Mouse (Mus musculus) neural tube, embryonic 12.5 days (tissue): ENCODE measurements around the gene Parp16. TPM values are rescaled to one million over a fixed set of nuclear protein-coding genes. Genes with fewer than 3 reads are reported as not detected.
A peak's percentile ranks its signal among the peaks of the same experiment; 100 is the strongest.

ENCODE experiments used
- ATAC-seq: fragments of 200-750 bp; cut with Nextera tagmentation; 2 replicates; pipeline ENCODE4 v1.8.0; 2017; ENCODE audit warnings: low read depth, mild to moderate bottlenecking, moderate TSS enrichment, moderate library complexity; ENCODE audit not compliant: low FRiP score
- H3K27ac ChIP-seq: fragments of 300-500 bp; sonication (generic); 2 replicates; pipeline ENCODE4 v1.5.1; 2016
- H3K27me3 ChIP-seq: fragments of 300-500 bp; sonication (generic); replicated peaks from 2 replicates; pipeline ENCODE4 v1.6.1; 2016; ENCODE audit warnings: mild to moderate bottlenecking
- H3K36me3 ChIP-seq: fragments of 300-500 bp; sonication (generic); 2 replicates; pipeline ENCODE4 v1.6.1; 2016; ENCODE audit warnings: mild to moderate bottlenecking
- H3K4me1 ChIP-seq: fragments of 300-500 bp; sonication (generic); 2 replicates; pipeline ENCODE4 v1.6.1; 2016
- H3K4me2 ChIP-seq: fragments of 300-500 bp; sonication (generic); replicated peaks from 2 replicates; pipeline ENCODE4 v1.6.1; 2016; ENCODE audit warnings: mild to moderate bottlenecking
- H3K4me3 ChIP-seq: fragments of 300-500 bp; sonication (generic); 2 replicates; pipeline ENCODE4 v1.5.1; 2016
- H3K9ac ChIP-seq: fragments of 300-500 bp; sonication (generic); 2 replicates; pipeline ENCODE4 v1.6.1; 2016; ENCODE audit warnings: mild to moderate bottlenecking
- H3K9me3 ChIP-seq: fragments of 300-500 bp; sonication (generic); 2 replicates; pipeline ENCODE4 v1.6.1; 2016; ENCODE audit warnings: mild to moderate bottlenecking
- WGBS: fragments of 180-500 bp; shearing (Covaris S2); methylation state at CpG from one replicate; pipeline ENCODE4 v1.1.7; 2016; 5-methylcytosine and 5-hydroxymethylcytosine counted together
- polyA plus RNA-seq: library from polyadenylated mRNA; unstranded; fragments of >200 nt; fragmentation: Nextera tagmentation; extraction: Ambion mirVana; gene quantifications from 2 replicates; pipeline ENCODE4 v1.2.1, GENCODE M21; 2016

The Parp16 gene
- polyA plus RNA-seq, 1 experiment from 2014 or later: 5.7 TPM

DNA sequence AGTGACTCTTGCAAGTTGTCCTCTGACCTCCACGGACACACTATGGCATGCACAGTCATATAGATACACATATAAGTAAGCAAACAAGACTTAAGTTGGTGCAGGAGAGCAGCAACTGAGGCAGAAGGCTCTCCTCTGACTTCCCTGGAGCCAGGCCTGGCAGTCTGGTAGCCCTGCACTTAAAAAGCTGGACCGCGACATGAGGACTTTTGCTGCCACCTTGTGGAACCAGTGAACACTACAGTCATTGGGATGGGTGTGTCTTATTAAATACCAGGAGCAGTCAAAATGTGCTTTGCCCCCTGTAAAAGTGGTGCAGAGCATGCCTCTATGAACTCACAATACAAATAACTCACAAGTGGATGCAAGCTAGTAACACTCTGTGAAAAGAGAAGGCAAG is 6.6 kb upstream of the Parp16 start:
- Histone ChIP-seq H3K27me3 (no peaks in the 10 kb centered on the region), H3K9ac (no peak overlapping the region), H3K9me3 (no peaks in the 10 kb centered on the region), H3K4me2 (no peak overlapping the region), H3K36me3 (peaks cover 25% of the 10 kb centered on the region), H3K4me3 (no peak overlapping the region), H3K4me1 (peaks cover 22% of the 10 kb centered on the region), H3K27ac (no peak overlapping the region)
- ATAC-seq: peak; percentile 57; the same call in 1 of the 2 replicates
- 1% methylated on average over 3 of the region's 3 CpGs for WGBS

DNA sequence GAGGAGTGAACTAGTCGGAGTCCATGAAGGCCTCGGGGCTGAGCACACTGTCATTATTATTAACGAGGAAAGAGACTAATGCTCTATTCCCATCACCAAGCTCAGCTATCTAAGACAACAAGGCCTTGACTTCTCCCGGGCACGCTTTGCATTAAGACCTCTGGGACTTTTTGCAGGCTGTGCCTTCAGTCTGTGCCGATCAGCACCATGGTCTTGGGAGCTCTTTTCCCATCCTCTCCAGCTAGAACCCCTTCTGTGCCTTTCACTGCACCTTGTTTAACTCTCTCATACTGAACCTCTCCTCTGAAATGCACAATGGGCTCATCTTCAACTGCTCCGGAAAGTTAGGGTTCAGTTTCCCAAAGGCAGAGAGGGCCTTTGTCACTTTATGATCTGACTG is 4.8 kb upstream of the Parp16 start:
- Histone ChIP-seq H3K27me3 (no peaks in the 10 kb centered on the region), H3K9me3 (no peaks in the 10 kb centered on the region), H3K27ac (no peak overlapping the region), H3K4me2 (no peak overlapping the region), H3K36me3 (peaks cover 9% of the 10 kb centered on the region), H3K9ac (no peak overlapping the region), H3K4me3 (no peak overlapping the region), H3K4me1 (peaks cover 22% of the 10 kb centered on the region)
- no peak for ATAC-seq
- 44% methylated on average over 7 of the region's 7 CpGs for WGBS

DNA sequence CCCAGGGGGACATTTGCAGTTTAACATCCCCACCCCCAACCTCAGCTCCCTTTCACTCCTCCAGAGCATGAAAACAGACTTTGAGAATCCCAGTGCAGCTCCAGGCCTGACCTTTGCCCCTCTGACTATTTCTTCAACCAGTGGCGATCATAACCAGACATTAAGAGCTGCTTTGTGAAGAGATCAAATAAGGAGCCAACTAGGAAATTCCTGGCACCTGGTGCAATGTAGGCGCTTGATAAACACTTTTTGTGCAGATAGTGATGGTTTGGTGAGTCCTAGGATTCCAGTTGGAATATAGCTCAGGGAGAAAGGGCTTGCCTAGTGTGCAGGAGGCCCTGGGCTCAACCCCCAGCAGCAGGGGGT is 3.8 kb upstream of the Parp16 start:
- H3K9me3 ChIP-seq: no peaks in the 10 kb centered on the region
- no peak overlapping the region for H3K4me3 ChIP-seq
- no peak for ATAC-seq
- 16% methylated on average over 2 of the region's 2 CpGs for WGBS
- no peak overlapping the region for H3K9ac ChIP-seq
- H3K4me1 ChIP-seq: peaks cover 22% of the 10 kb centered on the region
- peak overlapping the region; percentile 15; the same call in 1 of the 2 replicates for H3K4me2 ChIP-seq
- no peak overlapping the region for H3K27ac ChIP-seq
- H3K27me3 ChIP-seq: no peaks in the 10 kb centered on the region
- no peaks in the 10 kb centered on the region for H3K36me3 ChIP-seq

DNA sequence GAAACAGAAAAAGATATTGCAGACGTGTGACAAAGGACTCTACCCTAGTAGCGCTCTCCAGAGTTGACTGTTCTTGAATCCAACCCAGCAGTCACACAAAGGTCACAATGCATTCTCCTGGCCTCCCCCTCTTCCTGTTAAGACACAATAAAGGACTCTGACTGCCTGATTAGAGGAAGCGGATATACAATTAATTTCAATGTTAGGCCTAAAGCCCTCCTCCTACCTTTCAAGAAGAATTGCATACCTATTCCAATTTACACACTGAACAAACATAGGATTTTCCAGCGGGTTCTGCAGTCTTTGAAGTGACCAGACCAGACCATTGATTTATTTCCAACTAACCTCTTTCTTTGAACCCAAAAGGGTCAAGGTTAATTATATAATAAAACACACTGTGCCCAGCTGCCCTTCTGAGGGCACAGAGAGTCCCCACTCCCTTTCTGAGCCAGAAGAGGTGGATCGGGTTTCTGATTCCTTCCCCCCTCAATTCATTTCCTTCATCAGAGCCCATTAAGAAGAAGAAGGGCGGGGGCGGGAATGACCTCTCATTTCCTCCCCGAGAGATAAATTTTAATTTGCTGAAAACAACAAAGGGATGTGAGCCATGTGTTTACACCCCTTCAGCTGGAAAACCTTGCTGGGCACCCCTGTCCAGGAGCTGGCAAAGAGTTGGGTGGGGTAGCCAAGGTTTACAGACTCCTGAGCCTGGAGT is 3.2 kb upstream of the Parp16 start:
- WGBS: 8% methylated on average over 8 of the region's 8 CpGs
- H3K9ac ChIP-seq: no peak overlapping the region
- no peak overlapping the region for H3K27ac ChIP-seq
- H3K36me3 ChIP-seq: no peaks in the 10 kb centered on the region
- no peaks in the 10 kb centered on the region for H3K9me3 ChIP-seq
- no peaks in the 10 kb centered on the region for H3K27me3 ChIP-seq
- peak overlapping the region; percentile 15; the same call in 1 of the 2 replicates for H3K4me2 ChIP-seq
- H3K4me3 ChIP-seq: no peak overlapping the region
- peaks cover 22% of the 10 kb centered on the region for H3K4me1 ChIP-seq
- ATAC-seq: no peak

DNA sequence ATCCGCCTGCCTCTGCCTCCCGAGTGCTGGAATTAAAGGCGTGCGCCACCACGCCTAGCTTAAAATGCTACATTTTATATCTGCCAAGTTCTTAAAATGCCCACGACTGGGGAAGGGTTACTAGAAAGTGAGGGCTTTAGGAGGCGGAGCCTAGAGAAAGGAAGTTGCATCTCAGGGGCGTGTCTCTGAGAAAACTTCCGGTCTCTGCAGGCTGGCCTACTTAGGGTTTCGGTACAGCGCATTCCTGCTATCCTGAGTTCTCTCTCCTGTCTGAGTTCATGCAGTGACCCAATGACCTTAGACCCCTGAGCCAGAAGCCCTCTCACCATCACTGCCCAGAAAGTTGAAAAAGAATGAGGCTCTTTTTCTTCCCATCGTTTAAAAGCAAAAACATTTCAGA is 1.9 kb upstream of the Parp16 start:
- H3K4me1 ChIP-seq: peaks cover 22% of the 10 kb centered on the region
- no peak for ATAC-seq
- WGBS: 71% methylated on average over 12 of the region's 12 CpGs
- H3K36me3 ChIP-seq: no peaks in the 10 kb centered on the region
- H3K27me3 ChIP-seq: no peaks in the 10 kb centered on the region
- H3K27ac ChIP-seq: no peak overlapping the region
- H3K9me3 ChIP-seq: no peaks in the 10 kb centered on the region
- H3K4me2 ChIP-seq: no peak overlapping the region
- H3K4me3 ChIP-seq: no peak overlapping the region
- H3K9ac ChIP-seq: no peak overlapping the region

DNA sequence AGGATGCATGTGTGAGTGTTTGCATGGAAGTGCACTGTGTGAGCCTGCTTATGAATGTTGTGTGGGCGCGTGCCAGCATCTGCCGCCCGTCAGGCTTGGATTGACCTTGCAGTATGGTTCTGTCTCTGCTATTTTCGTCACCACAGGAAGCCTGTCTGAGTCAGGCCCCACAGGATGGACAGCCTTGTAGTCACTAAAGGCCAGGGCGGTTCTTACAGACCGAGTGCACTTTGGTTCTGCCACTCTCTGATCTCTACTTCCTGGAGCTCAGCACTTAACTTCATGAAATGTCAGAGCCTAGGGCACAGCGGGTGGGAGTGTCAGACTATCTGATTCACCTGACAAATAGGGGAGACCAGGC is 448 bp downstream of the Parp16 start:
- no peak overlapping the region for H3K9ac ChIP-seq
- no peak for ATAC-seq
- WGBS: 41% methylated on average over 8 of the region's 8 CpGs

DNA sequence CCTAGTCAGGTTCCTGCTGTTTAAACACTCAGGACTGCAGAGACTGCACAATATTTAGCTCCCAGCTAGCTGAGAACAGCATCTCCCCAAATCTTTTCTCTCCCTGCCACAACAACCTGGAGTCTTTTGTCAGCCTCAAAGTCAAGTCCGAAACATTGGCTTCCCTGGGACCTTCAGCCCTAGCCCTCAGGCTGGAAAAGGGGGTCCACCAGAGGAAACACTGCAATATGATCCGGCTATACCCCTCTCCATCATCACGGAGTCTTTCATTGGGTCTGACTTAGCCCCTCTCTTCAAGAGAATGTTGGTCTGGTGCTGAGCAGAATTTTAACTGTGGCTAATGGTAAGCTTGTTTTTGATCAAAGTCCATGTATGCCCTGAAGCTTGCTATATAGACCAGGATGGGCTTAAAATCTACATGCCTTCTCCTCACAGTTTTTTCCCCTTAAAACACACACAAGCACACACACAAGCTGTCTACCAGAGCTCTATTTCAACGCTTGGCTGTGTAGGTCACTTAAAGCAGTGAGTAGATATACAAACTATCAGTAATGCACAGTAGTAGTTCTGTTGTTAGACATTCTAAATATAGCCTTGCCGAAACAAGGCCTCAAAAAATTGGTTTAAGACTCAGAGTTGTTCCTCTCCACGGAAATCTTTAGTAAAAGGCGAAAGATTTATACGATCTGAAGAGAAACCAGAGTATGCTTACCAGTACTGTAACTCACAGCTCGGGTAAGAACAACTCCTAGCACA is 1.0 kb downstream of the Parp16 start:
- Histone ChIP-seq H3K27ac (peak overlapping the region; percentile 54), H3K9me3 (no peaks in the 10 kb centered on the region), H3K4me1 (peaks cover 19% of the 10 kb centered on the region), H3K27me3 (no peaks in the 10 kb centered on the region), H3K36me3 (no peaks in the 10 kb centered on the region), H3K4me2 (peak overlapping the region; percentile 31), H3K9ac (0 out of 2 replicates have a peak overlapping the region, but pooled peaks have one; percentile 23), H3K4me3 (no peak overlapping the region)
- ATAC-seq: peak; percentile 75
- WGBS: 7% methylated on average over 9 of the region's 9 CpGs

More for the DNA sequence above, 448 bp downstream of the Parp16 start:
- H3K36me3 ChIP-seq: no peaks in the 10 kb centered on the region
- H3K27ac ChIP-seq: peak overlapping the region; percentile 54
- H3K27me3 ChIP-seq: no peaks in the 10 kb centered on the region
- H3K4me3 ChIP-seq: no peak overlapping the region
- H3K4me1 ChIP-seq: peaks cover 24% of the 10 kb centered on the region
- H3K4me2 ChIP-seq: no peak overlapping the region
- H3K9me3 ChIP-seq: no peaks in the 10 kb centered on the region

DNA sequence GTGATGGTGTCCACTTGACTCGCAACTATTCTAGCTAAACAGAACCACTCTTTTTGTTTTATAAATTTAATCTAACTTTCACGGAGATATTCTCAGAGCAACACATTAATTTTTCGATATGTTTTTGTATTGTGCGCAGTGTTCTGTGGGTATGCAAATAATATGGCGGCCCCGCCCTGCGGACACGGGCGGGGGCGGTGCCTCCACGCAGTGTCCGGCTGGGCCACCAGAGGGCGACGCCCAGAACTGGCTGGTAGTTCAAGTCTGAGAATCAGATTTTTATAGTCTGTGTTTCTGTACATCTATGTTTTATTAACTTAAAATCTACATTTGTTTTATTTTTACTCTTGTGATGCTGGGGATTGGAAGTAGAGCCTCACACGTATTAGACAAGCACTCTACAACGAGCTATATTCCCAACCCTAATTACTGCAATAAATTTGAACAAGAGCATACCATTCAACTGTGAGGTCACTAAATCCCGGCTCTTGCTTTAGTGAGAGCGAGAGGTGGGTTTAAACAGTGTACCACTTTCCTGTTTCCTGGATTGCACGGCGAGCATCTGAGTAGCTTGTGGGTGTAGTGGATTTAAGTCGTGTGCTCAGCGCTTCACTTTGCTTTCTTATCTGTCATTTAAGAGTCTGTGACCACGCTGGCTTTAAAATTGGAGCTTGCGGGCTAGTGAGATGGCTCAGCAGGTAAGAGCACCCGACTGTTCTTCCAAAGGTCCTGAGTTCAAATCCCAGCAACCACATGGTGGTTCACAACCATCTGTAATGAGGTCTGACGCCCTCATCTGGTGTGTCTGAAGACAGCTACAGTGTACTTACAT is 1.8 kb downstream of the Parp16 start:
- H3K36me3 ChIP-seq: no peaks in the 10 kb centered on the region
- WGBS: 18% methylated on average over 26 of the region's 26 CpGs
- H3K4me1 ChIP-seq: peaks cover 11% of the 10 kb centered on the region
- no peaks in the 10 kb centered on the region for H3K27me3 ChIP-seq
- H3K9me3 ChIP-seq: no peaks in the 10 kb centered on the region
- ATAC-seq: peak; percentile 63; the same call in 1 of the 2 replicates
- H3K27ac ChIP-seq: no peak overlapping the region
- no peak overlapping the region for H3K4me3 ChIP-seq
- peak overlapping the region; percentile 31 for H3K4me2 ChIP-seq
- no peak overlapping the region for H3K9ac ChIP-seq

DNA sequence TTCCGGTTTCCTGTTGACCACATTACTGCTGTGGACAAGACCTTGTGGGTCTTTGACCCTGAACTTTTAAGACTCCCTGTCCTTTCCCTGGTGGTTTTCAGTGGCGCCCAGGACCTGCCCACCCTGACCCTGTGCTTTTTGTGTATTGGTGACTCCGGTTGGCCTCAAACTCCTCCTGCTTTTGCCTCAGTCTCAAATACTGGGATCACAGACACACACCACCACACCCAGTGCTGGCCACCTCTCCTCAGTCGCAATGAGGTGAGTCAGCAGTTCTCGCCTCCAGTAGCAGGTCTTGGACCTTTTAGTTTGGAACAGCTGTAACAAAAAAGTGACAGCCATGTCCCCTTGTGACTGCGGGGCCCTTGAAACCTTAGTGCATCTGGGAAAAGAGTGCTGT is 2.7 kb downstream of the Parp16 start:
- H3K36me3 ChIP-seq: no peaks in the 10 kb centered on the region

DNA sequence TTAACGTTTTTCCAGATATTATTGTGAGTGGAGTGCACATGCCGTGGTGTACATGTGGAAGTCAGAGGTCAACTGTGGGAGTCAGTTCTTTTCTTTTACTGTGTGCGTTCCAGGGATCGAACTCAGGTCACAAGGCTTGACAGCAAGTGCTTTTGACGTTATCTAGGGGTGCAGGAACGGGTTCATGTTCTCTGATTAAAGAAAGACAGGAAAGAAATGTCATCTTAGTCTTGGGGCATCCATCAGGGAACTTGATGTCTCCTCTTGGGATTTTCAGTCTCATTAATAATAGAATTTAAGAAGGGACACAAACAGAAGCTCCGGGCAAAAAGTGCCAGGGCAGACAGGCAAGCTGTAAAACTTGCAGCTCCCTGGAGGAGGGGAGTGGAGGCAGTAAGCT is 4.6 kb downstream of the Parp16 start:
- Histone ChIP-seq H3K4me1 (peaks cover 5% of the 10 kb centered on the region; the same call in 1 of the 2 replicates), H3K4me3 (no peak overlapping the region), H3K36me3 (no peaks in the 10 kb centered on the region), H3K4me2 (no peak overlapping the region), H3K27me3 (no peaks in the 10 kb centered on the region), H3K9ac (no peak overlapping the region), H3K9me3 (no peaks in the 10 kb centered on the region), H3K27ac (no peak overlapping the region)
- WGBS: 57% methylated on average over 7 of the region's 7 CpGs
- no peak for ATAC-seq

More for the DNA sequence above, 2.7 kb downstream of the Parp16 start:
- Histone ChIP-seq H3K27me3 (no peaks in the 10 kb centered on the region), H3K9ac (no peak overlapping the region), H3K27ac (no peak overlapping the region), H3K4me2 (no peak overlapping the region), H3K4me3 (no peak overlapping the region), H3K9me3 (no peaks in the 10 kb centered on the region), H3K4me1 (peaks cover 5% of the 10 kb centered on the region; the same call in 1 of the 2 replicates)
- ATAC-seq: no peak
- 89% methylated on average over 6 of the region's 6 CpGs for WGBS

DNA sequence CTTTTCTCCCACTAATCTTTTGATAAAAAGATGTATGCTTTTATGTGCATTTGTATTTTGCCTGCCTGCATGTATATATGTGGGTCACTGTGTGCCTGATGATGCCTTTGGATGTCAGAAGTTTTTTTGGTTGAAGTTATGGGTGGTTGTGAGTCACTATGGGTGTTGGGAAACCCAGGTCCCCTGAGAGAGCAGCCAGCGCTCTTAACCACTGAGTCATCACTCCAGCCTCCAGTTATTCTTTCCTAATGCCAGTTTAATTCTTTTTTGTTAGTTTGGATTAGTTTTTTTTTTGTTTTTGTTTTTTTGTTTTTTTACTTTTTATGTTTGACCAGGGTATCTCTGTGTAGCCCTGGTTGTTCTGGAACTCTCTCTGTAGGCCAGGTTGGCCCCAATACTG is 5.5 kb downstream of the Parp16 start:
- H3K9ac ChIP-seq: no peak overlapping the region
- ATAC-seq: no peak
- H3K27ac ChIP-seq: no peak overlapping the region
- no peaks in the 10 kb centered on the region for H3K9me3 ChIP-seq
- no peaks in the 10 kb centered on the region for H3K27me3 ChIP-seq
- no peak overlapping the region for H3K4me2 ChIP-seq
- peaks cover 5% of the 10 kb centered on the region; the same call in 1 of the 2 replicates for H3K4me1 ChIP-seq
- no peaks in the 10 kb centered on the region for H3K36me3 ChIP-seq
- WGBS: 90% methylated on average over 1 of the region's 1 CpGs
- no peak overlapping the region for H3K4me3 ChIP-seq

DNA sequence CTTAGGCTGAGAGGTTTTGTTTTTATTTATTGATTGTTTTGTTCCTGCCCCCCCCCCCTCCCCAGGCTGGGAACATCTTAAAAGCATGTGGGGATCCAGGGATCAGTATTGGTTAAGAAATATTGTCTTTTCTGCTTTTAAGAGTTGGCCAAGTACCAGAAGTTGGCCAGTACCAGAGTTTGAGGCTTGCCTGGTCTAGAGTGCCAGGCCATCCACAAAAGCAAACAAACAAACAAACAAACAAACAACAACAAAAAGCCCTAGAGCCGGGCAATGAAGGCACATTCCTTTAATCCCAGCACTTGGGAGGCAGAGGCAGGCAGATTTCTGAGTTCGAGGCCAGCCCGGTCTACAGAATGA is 5.8 kb downstream of the Parp16 start:
- 60% methylated on average over 3 of the region's 3 CpGs for whole genome bisulfite sequencing
- ATAC-seq: no peak
- no peak overlapping the region for H3K27ac ChIP-seq
- no peaks in the 10 kb centered on the region for H3K36me3 ChIP-seq
- H3K9me3 ChIP-seq: no peaks in the 10 kb centered on the region
- 0 out of 2 replicates have a peak, but pooled peaks cover 5% of the 10 kb centered on the region for H3K4me1 ChIP-seq
- H3K4me2 ChIP-seq: no peak overlapping the region
- no peak overlapping the region for H3K9ac ChIP-seq
- no peaks in the 10 kb centered on the region for H3K27me3 ChIP-seq
- no peak overlapping the region for H3K4me3 ChIP-seq
